Mouse (Mus musculus) midbrain, embryonic 15.5 days (tissue): Measurements from ENCODE around the gene Tmem30a. TPM values are rescaled to one million over a fixed set of nuclear protein-coding genes. Genes with fewer than 3 reads are reported as not detected.

Experiments used
- ATAC-seq: fragments of 200-750 bp; cut with Nextera tagmentation; replicated peaks from 2 replicates; pipeline ENCODE4 v1.8.0; 2017; ENCODE audit warnings: moderate TSS enrichment
- H3K27ac ChIP-seq: fragments of 300-500 bp; sonication (generic); 2 replicates; pipeline ENCODE4 v1.5.1; 2015; ENCODE audit warnings: mild to moderate bottlenecking, inconsistent platforms
- H3K27me3 ChIP-seq: fragments of 300-500 bp; sonication (generic); replicated peaks from 2 replicates; pipeline ENCODE4 v1.6.1; 2015; ENCODE audit warnings: inconsistent platforms
- H3K36me3 ChIP-seq: fragments of 300-500 bp; sonication (generic); replicated peaks from 2 replicates; pipeline ENCODE4 v1.6.1; 2015; ENCODE audit warnings: inconsistent platforms
- H3K4me1 ChIP-seq: fragments of 300-500 bp; sonication (generic); 2 replicates; pipeline ENCODE4 v1.6.1; 2015; ENCODE audit warnings: inconsistent platforms
- H3K4me2 ChIP-seq: fragments of 300-500 bp; sonication (generic); 2 replicates; pipeline ENCODE4 v1.6.1; 2015; ENCODE audit warnings: inconsistent platforms, mild to moderate bottlenecking, moderate library complexity
- H3K4me3 ChIP-seq: fragments of 300-500 bp; sonication (generic); 2 replicates; pipeline ENCODE4 v1.5.1; 2015; ENCODE audit warnings: mild to moderate bottlenecking, inconsistent platforms
- H3K9ac ChIP-seq: fragments of 300-500 bp; sonication (generic); 2 replicates; pipeline ENCODE4 v1.6.1; 2015; ENCODE audit warnings: mild to moderate bottlenecking, inconsistent platforms
- H3K9me3 ChIP-seq: fragments of 300-500 bp; sonication (generic); 2 replicates; pipeline ENCODE4 v1.6.1; 2016; ENCODE audit warnings: inconsistent platforms
- WGBS: fragments of 180-500 bp; shearing (Covaris S2); methylation state at CpG from one replicate; pipeline ENCODE4 v1.1.7; 2015; ENCODE audit warnings: mixed read lengths; 5-methylcytosine and 5-hydroxymethylcytosine counted together
- polyA plus RNA-seq: library from polyadenylated mRNA; unstranded; fragments of >200 nt; fragmentation: Nextera tagmentation; extraction: Ambion mirVana; gene quantifications from 2 replicates; pipeline ENCODE4 v1.2.1, GENCODE M21; 2015

The Tmem30a gene
- polyA plus RNA-seq, 1 experiment from 2014 or later: 114 TPM

- Histone ChIP-seq H3K9me3 (no peaks in the 10 kb centered on the region), H3K4me3 (no peak overlapping the region), H3K4me1 (peaks cover 12% of the 10 kb centered on the region), H3K27me3 (no peaks in the 10 kb centered on the region), H3K4me2 (no peak overlapping the region), H3K9ac (no peak overlapping the region), H3K36me3 (no peaks in the 10 kb centered on the region), H3K27ac (no peak overlapping the region)
- WGBS: 65% methylated on average over 3 of the region's 3 CpGs
- no peak for ATAC-seq
Observed at GRCm38 (mm10) chr9:79784439-79784838, 8.9 kb downstream of the Tmem30a start.

DNA sequence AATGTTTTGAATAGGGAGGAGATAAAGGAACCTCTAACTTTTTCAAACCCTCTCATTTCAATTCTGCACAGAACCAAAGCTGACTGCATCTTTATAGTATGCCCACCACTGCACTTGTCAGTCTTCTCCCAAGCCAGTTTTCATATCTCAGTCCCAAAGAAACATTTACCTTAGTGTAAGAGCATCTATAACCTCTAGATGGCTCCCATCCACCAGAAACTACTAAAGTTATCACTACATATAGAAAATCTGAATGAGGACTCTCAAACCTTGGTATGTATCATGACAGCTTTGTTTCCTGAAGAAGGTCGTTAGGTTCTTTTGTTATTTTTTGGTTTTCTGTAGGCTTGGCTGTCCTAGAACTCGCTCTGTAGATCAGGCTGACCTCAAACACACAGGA, 14.0 kb downstream of the Tmem30a start:
- Histone ChIP-seq H3K4me2 (no peak overlapping the region), H3K9ac (no peak overlapping the region), H3K27ac (no peak overlapping the region), H3K4me1 (peaks cover under 1% of the 10 kb centered on the region; the same call in 1 of the 2 replicates), H3K27me3 (no peaks in the 10 kb centered on the region), H3K4me3 (no peak overlapping the region), H3K9me3 (no peaks in the 10 kb centered on the region), H3K36me3 (peaks cover 7% of the 10 kb centered on the region; the same call in 1 of the 2 replicates)
- WGBS: 79% methylated on average over 2 of the region's 2 CpGs
- ATAC-seq: peak; percentile 33; the same call in 1 of the 2 replicates

- Histone ChIP-seq H3K9me3 (no peaks in the 10 kb centered on the region), H3K4me3 (no peak overlapping the region), H3K27me3 (no peaks in the 10 kb centered on the region), H3K27ac (no peak overlapping the region), H3K9ac (no peak overlapping the region), H3K4me1 (no peaks in the 10 kb centered on the region), H3K36me3 (no peaks in the 10 kb centered on the region; the same call in 1 of the 2 replicates), H3K4me2 (no peak overlapping the region)
- WGBS: 96% methylated on average over 5 of the region's 5 CpGs
- no peak for ATAC-seq
Observed at GRCm38 (mm10) chr9:79766991-79767545, 26.2 kb downstream of the Tmem30a start.

GRCm38 (mm10) chr9:79765329-79765728, 28.0 kb downstream of the Tmem30a start:
- Histone ChIP-seq H3K4me3 (no peak overlapping the region), H3K4me1 (peaks cover 3% of the 10 kb centered on the region; the same call in 1 of the 2 replicates), H3K9ac (no peak overlapping the region), H3K27me3 (no peaks in the 10 kb centered on the region), H3K9me3 (no peaks in the 10 kb centered on the region), H3K36me3 (no peaks in the 10 kb centered on the region), H3K27ac (no peak overlapping the region), H3K4me2 (no peak overlapping the region)
- no peak for ATAC-seq
- WGBS: 91% methylated on average over 4 of the region's 4 CpGs

DNA sequence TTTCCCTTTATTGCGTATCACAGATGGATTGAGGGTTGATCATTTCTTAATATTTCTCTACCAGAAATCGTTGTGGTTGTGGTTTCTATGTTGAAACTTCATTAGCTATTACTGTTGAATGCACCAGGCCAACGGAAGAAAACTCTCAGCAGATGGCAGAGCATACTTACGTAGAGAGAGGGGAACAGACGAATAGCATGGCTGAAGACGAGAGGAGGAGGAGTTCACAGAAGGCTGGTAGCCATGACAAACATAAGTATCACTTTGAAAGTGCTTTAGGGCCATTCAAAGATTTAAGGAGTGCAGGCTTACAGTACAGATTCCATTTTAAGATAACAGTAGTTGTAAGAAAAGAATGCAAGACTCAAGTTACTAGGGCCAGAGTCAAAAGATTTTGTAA, 30.8 kb downstream of the Tmem30a start:
- 84% methylated on average over 6 of the region's 6 CpGs for WGBS
- peaks cover 20% of the 10 kb centered on the region for H3K4me1 ChIP-seq
- no peaks in the 10 kb centered on the region for H3K27me3 ChIP-seq
- H3K9me3 ChIP-seq: no peaks in the 10 kb centered on the region
- no peaks in the 10 kb centered on the region for H3K36me3 ChIP-seq
- H3K9ac ChIP-seq: no peak overlapping the region
- no peak overlapping the region for H3K4me3 ChIP-seq
- H3K27ac ChIP-seq: no peak overlapping the region
- no peak overlapping the region for H3K4me2 ChIP-seq
- no peak for ATAC-seq

DNA sequence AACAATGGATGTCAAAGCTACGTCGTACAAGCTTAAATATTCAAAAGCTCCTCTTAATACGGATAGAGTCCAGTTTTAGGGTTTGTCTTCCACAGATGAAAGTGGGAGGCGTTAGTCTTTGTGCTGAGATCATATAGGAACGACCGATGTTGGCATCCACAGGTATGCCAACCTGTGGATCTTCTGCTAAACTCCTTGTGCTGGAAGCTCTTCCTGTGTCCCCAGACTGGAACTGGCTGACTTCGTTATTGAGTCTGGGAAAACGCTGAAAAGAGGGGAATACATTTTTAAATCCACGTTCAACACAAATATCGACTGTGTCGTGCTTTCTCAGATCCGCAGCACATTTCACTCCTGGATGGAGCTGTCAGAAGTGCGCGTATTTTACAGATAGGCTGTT, 33.2 kb downstream of the Tmem30a start:
- Histone ChIP-seq H3K4me3 (peak overlapping the region; percentile 74), H3K9me3 (no peaks in the 10 kb centered on the region), H3K9ac (peak overlapping the region; percentile 57), H3K36me3 (peaks cover 4% of the 10 kb centered on the region; the same call in 1 of the 2 replicates), H3K4me1 (peaks cover 25% of the 10 kb centered on the region), H3K27me3 (no peaks in the 10 kb centered on the region), H3K4me2 (peak overlapping the region; percentile 65), H3K27ac (peak overlapping the region; percentile 81)
- WGBS: 6% methylated on average over 14 of the region's 14 CpGs
- ATAC-seq: peak; percentile 67; the same call in 1 of the 2 replicates

DNA sequence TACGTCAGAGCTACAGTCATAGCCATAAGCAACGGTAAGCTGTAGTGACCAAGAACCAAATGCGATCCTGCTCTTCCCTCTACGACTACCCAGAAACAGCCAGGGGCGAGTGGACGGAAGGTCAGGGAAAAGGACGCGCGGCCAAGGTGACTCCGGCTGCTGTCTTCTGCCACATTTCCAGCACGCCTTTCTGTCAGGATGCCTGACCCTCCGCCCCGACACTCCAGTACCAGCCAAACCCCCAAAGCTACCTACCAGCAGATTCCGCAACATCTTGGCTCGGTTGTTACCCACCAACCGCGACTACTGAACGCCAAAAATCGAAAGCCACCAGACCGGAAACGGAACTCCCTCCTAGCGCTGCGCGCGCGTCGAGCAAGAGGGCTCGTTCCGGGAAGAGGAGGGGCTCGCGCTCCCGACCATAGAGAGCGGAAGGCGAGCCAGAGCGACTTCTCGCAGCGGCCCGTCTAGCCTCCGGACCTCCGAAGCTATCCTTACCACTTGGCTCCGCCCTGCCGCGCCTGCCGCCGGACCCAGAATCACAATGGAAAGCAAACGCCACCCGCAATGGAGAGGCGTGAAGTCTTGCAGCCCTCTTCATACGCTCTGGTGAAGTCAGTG, 33.8 kb downstream of the Tmem30a start, which contains the start of gene Cox7a2:
TSS of gene Cox7a2 (minus strand) at position 494 of the 621 bp plus-strand sequence.
- Histone ChIP-seq H3K9ac (peak within 1 kb of the TSS; percentile 77), H3K4me1 (peaks cover 25% of the 10 kb centered on the region), H3K4me2 (peak within 1 kb of the TSS; percentile 65), H3K9me3 (no peaks in the 10 kb centered on the region), H3K27me3 (no peaks in the 10 kb centered on the region), H3K36me3 (peaks cover 6% of the 10 kb centered on the region; the same call in 1 of the 2 replicates), H3K4me3 (peak within 1 kb of the TSS; percentile 74), H3K27ac (peak within 1 kb of the TSS; percentile 81)
- under 1% methylated on average over 49 of the region's 49 CpGs for WGBS
- peak; percentile 100 for ATAC-seq

DNA sequence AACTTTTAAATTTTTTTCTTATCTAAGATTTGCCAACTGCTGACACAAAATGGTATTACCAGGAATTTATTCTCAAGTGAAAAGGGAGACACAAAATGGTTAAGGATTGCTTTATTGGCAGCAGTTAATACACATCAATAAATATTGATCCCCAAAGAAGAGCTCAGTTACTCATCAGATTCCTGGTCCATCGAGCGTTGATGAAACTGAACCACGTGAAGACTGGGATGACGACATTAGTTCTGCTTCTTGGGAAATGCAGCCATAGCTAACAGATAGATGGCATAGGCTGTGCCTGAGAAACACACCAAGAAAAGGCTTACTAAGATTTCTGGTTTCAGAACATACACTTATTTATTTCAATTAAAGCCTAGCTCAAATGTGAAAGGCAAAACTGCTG, 38.0 kb downstream of the Tmem30a start:
- Histone ChIP-seq H3K9me3 (no peaks in the 10 kb centered on the region), H3K27me3 (no peaks in the 10 kb centered on the region), H3K36me3 (peaks cover 24% of the 10 kb centered on the region; the same call in 1 of the 2 replicates), H3K4me3 (no peak overlapping the region), H3K27ac (no peak overlapping the region), H3K4me2 (no peak overlapping the region), H3K4me1 (peaks cover 21% of the 10 kb centered on the region), H3K9ac (no peak overlapping the region)
- no peak for ATAC-seq
- WGBS: 95% methylated on average over 4 of the region's 4 CpGs

DNA sequence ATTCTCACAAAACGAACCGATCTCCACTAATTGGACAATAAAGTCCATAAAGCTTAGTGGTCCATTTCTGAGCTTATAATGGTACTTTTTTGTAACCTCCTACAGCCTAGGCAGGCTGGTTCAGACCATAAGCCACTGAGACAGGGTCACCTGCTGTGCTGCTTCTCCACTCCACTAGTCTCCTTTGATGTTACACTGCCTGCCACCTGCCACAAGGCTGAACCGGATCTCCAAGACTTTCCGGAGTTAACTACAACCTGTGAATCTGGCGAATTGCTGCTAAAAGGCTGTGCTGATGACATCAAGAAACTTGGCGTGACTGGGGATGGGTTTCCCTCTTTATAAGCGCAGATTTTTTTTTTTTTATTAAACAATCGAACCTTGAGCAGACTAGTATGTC, 41.5 kb downstream of the Tmem30a start:
- Histone ChIP-seq H3K4me3 (no peak overlapping the region), H3K36me3 (peaks cover 24% of the 10 kb centered on the region; the same call in 1 of the 2 replicates), H3K9me3 (no peaks in the 10 kb centered on the region), H3K4me2 (no peak overlapping the region), H3K4me1 (no peaks in the 10 kb centered on the region), H3K27me3 (no peaks in the 10 kb centered on the region), H3K27ac (no peak overlapping the region), H3K9ac (no peak overlapping the region)
- WGBS: 89% methylated on average over 8 of the region's 8 CpGs
- ATAC-seq: no peak

GRCm38 (mm10) chr9:79750709-79751108, 42.6 kb downstream of the Tmem30a start:
- H3K4me3 ChIP-seq: no peak overlapping the region
- no peaks in the 10 kb centered on the region for H3K9me3 ChIP-seq
- no peaks in the 10 kb centered on the region for H3K27me3 ChIP-seq
- no peak for ATAC-seq
- peaks cover 21% of the 10 kb centered on the region; the same call in 1 of the 2 replicates for H3K36me3 ChIP-seq
- H3K4me2 ChIP-seq: no peak overlapping the region
- H3K4me1 ChIP-seq: no peaks in the 10 kb centered on the region
- H3K9ac ChIP-seq: no peak overlapping the region
- no peak overlapping the region for H3K27ac ChIP-seq
- 95% methylated on average over 7 of the region's 7 CpGs for WGBS

DNA sequence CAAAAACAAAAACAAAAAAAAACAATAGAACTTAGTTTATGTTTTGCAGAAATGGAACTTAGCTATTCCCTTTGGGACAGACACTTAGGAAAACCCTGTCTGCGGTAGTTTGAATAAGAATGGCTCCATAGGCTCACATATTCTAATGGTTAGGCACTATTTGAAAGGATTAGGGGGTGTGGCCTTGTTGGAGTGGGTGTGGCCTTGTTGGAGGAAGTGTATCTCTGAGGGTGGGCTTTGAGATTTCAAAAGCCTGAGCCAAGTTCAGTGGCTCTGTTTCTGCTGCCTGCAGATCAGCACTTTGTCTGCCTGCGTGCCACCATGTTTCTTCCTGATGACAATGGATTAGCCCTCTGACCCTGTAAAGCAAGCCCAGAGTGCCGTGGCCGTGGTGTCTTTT, 48.3 kb downstream of the Tmem30a start:
- no peaks in the 10 kb centered on the region for H3K9me3 ChIP-seq
- no peak overlapping the region for H3K4me2 ChIP-seq
- no peak for ATAC-seq
- H3K9ac ChIP-seq: no peak overlapping the region
- H3K4me1 ChIP-seq: no peaks in the 10 kb centered on the region
- 43% methylated on average over 4 of the region's 4 CpGs for WGBS
- H3K27me3 ChIP-seq: no peaks in the 10 kb centered on the region
- no peaks in the 10 kb centered on the region for H3K36me3 ChIP-seq
- no peak overlapping the region for H3K4me3 ChIP-seq
- no peak overlapping the region for H3K27ac ChIP-seq

- H3K4me1 ChIP-seq: no peaks in the 10 kb centered on the region
- H3K27ac ChIP-seq: no peak overlapping the region
- no peaks in the 10 kb centered on the region for H3K36me3 ChIP-seq
- no peaks in the 10 kb centered on the region for H3K27me3 ChIP-seq
- H3K4me2 ChIP-seq: no peak overlapping the region
- 89% methylated on average over 6 of the region's 6 CpGs for WGBS
- ATAC-seq: no peak
- no peak overlapping the region for H3K4me3 ChIP-seq
- H3K9me3 ChIP-seq: no peaks in the 10 kb centered on the region
- H3K9ac ChIP-seq: no peak overlapping the region
Observed at GRCm38 (mm10) chr9:79735608-79736007, 57.7 kb downstream of the Tmem30a start.

GRCm38 (mm10) chr9:79730301-79730700, 63.0 kb downstream of the Tmem30a start:
- no peaks in the 10 kb centered on the region for H3K4me1 ChIP-seq
- 87% methylated on average over 5 of the region's 5 CpGs for WGBS

More at GRCm38 (mm10) chr9:79730301-79730700, 63.0 kb downstream of the Tmem30a start:
- ATAC-seq: no peak
- Histone ChIP-seq H3K27ac (no peak overlapping the region), H3K27me3 (no peaks in the 10 kb centered on the region), H3K36me3 (no peaks in the 10 kb centered on the region), H3K9me3 (no peaks in the 10 kb centered on the region), H3K4me2 (no peak overlapping the region), H3K9ac (no peak overlapping the region), H3K4me3 (no peak overlapping the region)
